Mouse (Mus musculus): ENCODE results near the gene Zfp653. TPM values are rescaled to one million over a fixed set of nuclear protein-coding genes. Genes with fewer than 3 reads are reported as not detected.

Gene Zfp653
- polyA plus RNA-seq (2012), result 19.3 and 24.5 TPM in 2 replicates

GRCm38 (mm10) chr9:22070791-22071573, at the start of gene Zfp653, which contains the start of gene Gm49318:
Gene Zfp653, minus strand, starts transcription at chr9:22071376.
Gene Gm49318, minus strand, starts transcription at chr9:22071259.

GRCm38 (mm10) chr9:22116740-22117426, 45.7 kb upstream of the Zfp653 start, which contains the start of gene Elof1:
Gene Elof1, minus strand, starts transcription at chr9:22117172.

GRCm38 (mm10) chr9:22098993-22099696, 28.0 kb upstream of the Zfp653 start, which contains the start of gene Cnn1:
Gene Cnn1, plus strand, starts transcription at chr9:22099216.

DNA sequence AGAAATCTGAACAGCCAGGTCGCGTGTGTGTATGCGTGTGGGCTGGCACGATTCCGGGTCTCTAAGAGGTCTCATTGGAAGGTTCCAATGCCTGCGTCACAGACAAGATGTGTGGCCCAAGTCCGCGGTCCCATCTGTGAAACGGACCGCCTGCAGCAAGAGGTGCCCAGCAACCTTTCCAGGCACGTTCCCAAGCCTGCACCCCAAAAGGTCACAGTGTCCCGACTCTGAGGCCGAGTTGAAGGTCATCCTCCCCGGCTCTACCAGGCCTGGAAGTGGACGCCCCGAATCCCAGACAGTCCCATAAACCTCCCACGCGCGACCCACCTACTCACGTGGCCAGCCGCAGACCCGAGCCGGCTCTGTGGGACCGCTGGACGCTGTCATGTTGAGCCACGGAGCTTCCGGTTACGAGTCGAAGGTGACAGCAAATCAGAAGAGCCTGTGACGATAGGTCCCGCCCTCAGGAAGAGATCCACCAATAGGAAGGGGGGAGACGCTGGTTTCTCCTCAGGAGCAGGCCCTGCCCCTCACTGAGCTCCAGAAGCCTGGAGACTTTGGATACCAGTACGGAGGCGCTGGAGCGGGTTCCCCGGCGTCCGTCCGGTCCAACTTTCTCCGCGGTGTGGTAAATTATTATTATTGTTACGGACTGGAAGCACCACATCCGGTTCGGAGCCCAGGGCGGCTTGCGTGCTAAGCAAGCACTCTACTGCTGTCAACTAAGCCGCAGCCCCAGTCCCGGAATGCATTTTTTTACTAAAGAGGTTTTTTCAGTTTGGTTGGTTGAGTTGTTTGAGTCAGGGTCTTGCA, 14.1 kb upstream of the Zfp653 start, which contains the start of gene Ecsit:
Ecsit (minus strand) TSS at position 417 of the 813 bp plus-strand sequence.

GRCm38 (mm10) chr9:22051958-22052254, 19.3 kb downstream of the Zfp653 start, which contains the start of gene Elavl3:
Gene Elavl3, minus strand, starts transcription at chr9:22052023.

Other genes with a start within 250 kb of the Zfp653 start
- gene Angptl8, start 235.9 kb downstream of the Zfp653 start, polyA plus RNA-seq (2012), result 1.7 and 3.7 TPM in 2 replicates
- 3.1 and 4.8 TPM in 2 replicates for gene Dock6, start 218.7 kb downstream of the Zfp653 start, polyA plus RNA-seq (2012)
- gene Rab3d, start 153.2 kb downstream of the Zfp653 start, polyA plus RNA-seq (2012), result 35.5 and 43.8 TPM in 2 replicates
- gene Ccdc159, start 143.9 kb downstream of the Zfp653 start, polyA plus RNA-seq (2012), result 0.26 and 0.54 TPM in 2 replicates
- 28.8 and 33.9 TPM in 2 replicates for gene Tmem205, start 143.8 kb downstream of the Zfp653 start, polyA plus RNA-seq (2012)
- gene Plppr2, start 134.3 kb downstream of the Zfp653 start, polyA plus RNA-seq (2012), result 1.9 and 2.5 TPM in 2 replicates
- gene Swsap1, start 115.6 kb downstream of the Zfp653 start, polyA plus RNA-seq (2012), result 5.8 and 8.1 TPM in 2 replicates
- gene Epor, start 107.9 kb downstream of the Zfp653 start, polyA plus RNA-seq (2012), result 45.2 and 62.0 TPM in 2 replicates
- gene Rgl3, start 81.9 kb downstream of the Zfp653 start, polyA plus RNA-seq (2012), result 0.03 and 0.11 TPM in 2 replicates
- gene Ccdc151, start 68.7 kb downstream of the Zfp653 start, polyA plus RNA-seq (2012), result not detected in 2 replicates
- gene Prkcsh, start 68.6 kb downstream of the Zfp653 start, polyA plus RNA-seq (2012), result 202 and 244 TPM in 2 replicates
- 0.02 and 0.03 TPM in 2 replicates for gene Elavl3, start 19.4 kb downstream of the Zfp653 start, polyA plus RNA-seq (2012)
- not detected in 2 replicates for gene Gm49318, start 117 bp downstream of the Zfp653 start, polyA plus RNA-seq (2012)
- 30.5 and 33.6 TPM in 2 replicates for gene Ecsit, start 14.1 kb upstream of the Zfp653 start, polyA plus RNA-seq (2012)
- 0.06 TPM in 1 of 2 replicates, not detected in the other for gene Cnn1, start 27.8 kb upstream of the Zfp653 start, polyA plus RNA-seq (2012)
- gene Elof1, start 45.8 kb upstream of the Zfp653 start, polyA plus RNA-seq (2012), result 75.1 and 88.1 TPM in 2 replicates
- gene Acp5, start 64.3 kb upstream of the Zfp653 start, polyA plus RNA-seq (2012), result 9.1 and 11.8 TPM in 2 replicates
- 77.0 and 80.8 TPM in 2 replicates for gene Pigyl, start 85.5 kb upstream of the Zfp653 start, polyA plus RNA-seq (2012)
- not detected in 2 replicates for gene Zfp872, start 116.7 kb upstream of the Zfp653 start, polyA plus RNA-seq (2012)
- gene Zfp809, start 154.3 kb upstream of the Zfp653 start, polyA plus RNA-seq (2012), result 3.2 and 4.1 TPM in 2 replicates
- 0.05 and 0.14 TPM in 2 replicates for gene Zfp599, start 188.5 kb upstream of the Zfp653 start, polyA plus RNA-seq (2012)
- gene Zfp810, start 236.3 kb upstream of the Zfp653 start, polyA plus RNA-seq (2012), result 1.4 and 2.7 TPM in 2 replicates

Measured in megakaryocyte-erythroid progenitor cell, adult 5 weeks (primary cell).